Mouse (Mus musculus) embryonic facial prominence, embryonic 12.5 days (tissue): ENCODE data around the gene Lonp2. TPM values are rescaled to one million over a fixed set of nuclear protein-coding genes. Genes with fewer than 3 reads are reported as not detected.
A peak's percentile ranks its signal among the peaks of the same experiment; 100 is the strongest.

Experiments
- ATAC-seq: fragments of 200-750 bp; cut with Nextera tagmentation; 2 replicates; pipeline ENCODE4 v1.8.0; 2017; ENCODE audit not compliant: insufficient number of reproducible peaks, insufficient read depth, low FRiP score, low TSS enrichment
- H3K27ac ChIP-seq: fragments of 300-500 bp; sonication (generic); 2 replicates; pipeline ENCODE4 v1.5.1; 2016; ENCODE audit warnings: mild to moderate bottlenecking
- H3K27me3 ChIP-seq: fragments of 300-500 bp; sonication (generic); 2 replicates; pipeline ENCODE4 v1.6.1; 2016; ENCODE audit warnings: mild to moderate bottlenecking, moderate library complexity
- H3K36me3 ChIP-seq: fragments of 300-500 bp; sonication (generic); 2 replicates; pipeline ENCODE4 v1.6.1; 2016; ENCODE audit warnings: mild to moderate bottlenecking
- H3K4me1 ChIP-seq: fragments of 300-500 bp; sonication (generic); 2 replicates; pipeline ENCODE4 v1.6.1; 2016
- H3K4me2 ChIP-seq: fragments of 300-500 bp; sonication (generic); replicated peaks from 2 replicates; pipeline ENCODE4 v1.6.1; 2016; ENCODE audit warnings: mild to moderate bottlenecking, moderate library complexity
- H3K4me3 ChIP-seq: fragments of 300-500 bp; sonication (generic); 2 replicates; pipeline ENCODE4 v1.5.1; 2016; ENCODE audit warnings: mild to moderate bottlenecking
- H3K9ac ChIP-seq: fragments of 300-500 bp; sonication (generic); 2 replicates; pipeline ENCODE4 v1.6.1; 2016; ENCODE audit warnings: mild to moderate bottlenecking, moderate library complexity
- H3K9me3 ChIP-seq: fragments of 300-500 bp; sonication (generic); 2 replicates; pipeline ENCODE4 v1.6.1; 2016; ENCODE audit warnings: mild to moderate bottlenecking, moderate library complexity
- WGBS: fragments of 180-500 bp; shearing (Covaris S2); methylation state at CpG from one replicate; pipeline ENCODE4 v1.1.7; 2016; 5-methylcytosine and 5-hydroxymethylcytosine counted together
- polyA plus RNA-seq: library from polyadenylated mRNA; unstranded; fragments of >200 nt; fragmentation: Nextera tagmentation; extraction: Ambion mirVana; gene quantifications from 2 replicates; pipeline ENCODE4 v1.2.1, GENCODE M21; 2016

Lonp2 gene
- polyA plus RNA-seq, 1 experiment from 2014 or later, result 67.9 TPM

DNA sequence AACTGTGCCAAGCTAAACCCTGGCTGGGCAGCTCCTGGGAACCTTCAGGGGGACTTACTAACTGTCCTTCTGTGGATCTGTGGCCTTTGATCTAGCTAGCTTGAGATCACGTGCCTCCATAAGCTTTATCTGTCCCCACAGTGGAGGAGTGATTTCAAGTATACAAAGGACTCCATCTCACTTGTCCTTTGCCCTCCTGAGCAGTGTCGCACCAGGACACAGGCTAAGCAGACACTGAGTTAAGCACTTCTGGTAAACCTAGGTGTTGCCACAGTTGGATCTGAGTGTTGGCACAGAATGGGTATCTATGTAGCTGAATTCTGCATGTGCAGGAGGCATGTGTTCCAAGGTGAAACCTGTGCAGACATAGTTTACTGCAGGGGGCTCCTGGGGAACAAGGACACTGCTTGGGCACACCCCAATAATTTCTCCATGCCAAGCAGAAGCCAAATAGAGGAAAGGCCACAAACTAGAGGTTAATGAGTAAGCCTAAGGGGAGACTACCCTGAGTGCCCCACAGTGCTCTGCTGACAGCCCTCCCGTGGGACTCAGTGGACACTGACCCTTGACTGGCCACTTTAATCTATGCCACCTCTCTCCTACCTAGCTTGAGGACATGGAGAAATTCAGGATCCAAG, 29.6 kb upstream of the Lonp2 start:
- WGBS, result 83% methylated on average over 3 of the region's 3 CpGs

DNA sequence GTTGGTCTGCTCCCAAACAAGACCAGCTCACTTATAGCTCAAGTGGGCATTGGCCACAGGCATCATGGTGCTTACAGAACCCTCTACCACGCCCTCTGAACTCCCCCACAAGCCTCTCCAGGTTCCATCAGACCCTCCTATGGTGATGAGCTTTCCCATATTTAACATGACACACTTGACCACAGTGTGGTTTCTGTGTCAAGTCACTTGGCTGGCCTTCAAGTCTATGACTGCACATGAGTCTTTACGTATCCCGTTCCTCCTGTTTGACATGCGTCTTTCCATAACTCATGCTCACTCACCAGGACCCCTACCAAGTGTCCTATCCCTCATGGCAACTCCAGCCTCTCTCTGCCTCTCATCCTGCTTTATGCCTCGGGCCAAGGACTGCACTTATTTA, 28.2 kb upstream of the Lonp2 start:
- H3K27ac ChIP-seq, result no peak overlapping the region
- no peak overlapping the region for H3K4me3 ChIP-seq
- H3K4me2 ChIP-seq, result no peak overlapping the region
- no peaks in the 10 kb centered on the region for H3K27me3 ChIP-seq
- no peaks in the 10 kb centered on the region for H3K4me1 ChIP-seq
- H3K9me3 ChIP-seq, result no peaks in the 10 kb centered on the region
- WGBS, result 79% methylated on average over 5 of the region's 5 CpGs
- H3K36me3 ChIP-seq, result no peaks in the 10 kb centered on the region
- H3K9ac ChIP-seq, result no peak overlapping the region
- no peak for ATAC-seq

More for the DNA sequence above, 29.6 kb upstream of the Lonp2 start:
- Histone ChIP-seq H3K36me3 (no peaks in the 10 kb centered on the region), H3K27me3 (no peaks in the 10 kb centered on the region), H3K4me3 (no peak overlapping the region), H3K4me2 (no peak overlapping the region), H3K9ac (no peak overlapping the region), H3K9me3 (no peaks in the 10 kb centered on the region), H3K4me1 (no peaks in the 10 kb centered on the region), H3K27ac (no peak overlapping the region)
- no peak for ATAC-seq

DNA sequence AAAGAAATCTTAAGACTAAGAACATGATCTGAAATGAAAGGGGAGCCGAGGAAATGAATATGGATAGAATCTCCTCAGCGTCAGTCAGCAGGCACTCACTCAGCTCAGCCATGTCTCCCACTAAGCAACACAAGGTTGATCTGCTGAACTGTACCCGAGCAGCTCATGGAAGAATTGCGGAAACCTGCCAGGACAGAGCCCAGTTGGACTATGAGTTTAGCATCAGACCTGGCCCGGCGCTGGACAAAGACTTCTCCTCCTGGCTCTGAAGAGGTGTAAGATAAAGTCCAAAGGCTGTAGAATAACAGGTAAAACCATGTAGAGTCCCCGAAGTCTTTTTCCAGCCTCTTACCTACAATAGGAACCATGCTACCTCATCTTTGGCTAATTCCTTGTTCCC, 26.2 kb upstream of the Lonp2 start:
- Histone ChIP-seq H3K4me1 (no peaks in the 10 kb centered on the region), H3K9me3 (no peaks in the 10 kb centered on the region), H3K27me3 (no peaks in the 10 kb centered on the region), H3K4me2 (no peak overlapping the region), H3K36me3 (no peaks in the 10 kb centered on the region), H3K27ac (no peak overlapping the region), H3K9ac (no peak overlapping the region), H3K4me3 (no peak overlapping the region)
- 85% methylated on average over 7 of the region's 7 CpGs for WGBS
- ATAC-seq, result no peak

DNA sequence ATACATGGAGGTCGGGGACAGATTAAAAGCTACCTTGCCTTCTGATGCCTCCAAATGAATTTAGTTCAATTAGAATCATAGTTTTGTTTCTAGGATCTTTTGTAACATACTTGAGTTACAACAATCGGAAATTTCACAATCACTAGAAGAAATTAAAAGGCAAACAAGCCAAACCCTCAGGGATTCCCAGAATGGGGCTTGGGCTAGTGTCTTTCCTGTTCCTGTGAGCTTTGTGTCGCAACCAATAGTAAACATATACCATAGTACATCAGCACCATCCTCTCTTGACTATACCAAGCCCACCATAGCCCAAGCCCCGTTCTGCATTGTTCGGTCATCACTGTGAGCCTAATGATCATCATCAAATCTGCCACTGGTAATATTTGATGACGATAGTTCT, 24.5 kb upstream of the Lonp2 start:
- no peak overlapping the region for H3K4me3 ChIP-seq
- H3K27ac ChIP-seq, result no peak overlapping the region
- no peaks in the 10 kb centered on the region for H3K36me3 ChIP-seq
- no peak for ATAC-seq
- H3K9me3 ChIP-seq, result no peaks in the 10 kb centered on the region
- no peak overlapping the region for H3K9ac ChIP-seq
- WGBS, result 87% methylated on average over 6 of the region's 6 CpGs
- H3K4me1 ChIP-seq, result no peaks in the 10 kb centered on the region
- no peaks in the 10 kb centered on the region for H3K27me3 ChIP-seq
- H3K4me2 ChIP-seq, result no peak overlapping the region

DNA sequence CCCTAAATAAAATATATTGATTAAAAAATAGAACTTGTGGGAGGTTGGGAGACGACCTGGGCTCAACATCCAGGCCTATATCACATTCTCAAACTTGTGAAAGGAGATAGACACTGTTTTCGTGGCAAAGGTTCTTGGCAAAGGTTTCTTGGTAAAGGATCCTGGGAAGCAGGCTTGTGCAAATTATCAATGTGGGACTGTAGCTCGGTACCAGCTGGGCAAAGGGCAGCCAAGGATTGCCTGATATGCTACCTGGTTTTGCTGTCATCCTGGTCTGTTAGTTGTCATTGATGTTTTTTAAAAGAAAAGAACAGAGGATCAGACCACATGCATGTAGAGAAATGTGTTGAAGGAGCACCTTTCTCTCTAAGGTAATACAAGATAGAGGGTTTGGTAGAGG, 23.5 kb upstream of the Lonp2 start:
- 75% methylated on average over 3 of the region's 3 CpGs for WGBS
- no peaks in the 10 kb centered on the region for H3K27me3 ChIP-seq
- no peak overlapping the region for H3K27ac ChIP-seq
- no peaks in the 10 kb centered on the region for H3K36me3 ChIP-seq
- no peak overlapping the region for H3K9ac ChIP-seq
- H3K9me3 ChIP-seq, result no peaks in the 10 kb centered on the region
- H3K4me3 ChIP-seq, result no peak overlapping the region
- no peaks in the 10 kb centered on the region for H3K4me1 ChIP-seq
- no peak for ATAC-seq
- H3K4me2 ChIP-seq, result no peak overlapping the region

DNA sequence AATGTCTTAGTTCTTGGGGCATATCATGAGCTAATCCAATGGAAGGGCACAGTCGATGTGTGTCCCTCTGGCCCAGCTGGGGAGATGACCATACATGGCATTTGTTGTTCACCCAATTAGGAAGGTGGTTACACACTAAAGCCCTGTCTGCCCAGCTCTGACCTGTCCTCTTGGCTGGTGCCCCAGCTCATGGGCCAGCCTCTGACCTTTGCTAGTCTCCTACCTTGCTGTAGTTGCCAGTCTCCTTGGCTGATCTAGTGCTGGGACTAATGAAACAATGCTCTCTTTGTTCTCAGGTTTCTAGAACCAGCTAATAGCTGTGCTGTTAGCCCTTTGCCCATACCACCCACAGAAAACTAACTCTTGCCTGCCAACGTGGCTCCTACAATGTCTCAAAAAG, 20.7 kb upstream of the Lonp2 start:
- Histone ChIP-seq H3K36me3 (no peaks in the 10 kb centered on the region), H3K27me3 (no peaks in the 10 kb centered on the region), H3K4me1 (no peaks in the 10 kb centered on the region), H3K9me3 (no peaks in the 10 kb centered on the region), H3K9ac (no peak overlapping the region), H3K4me3 (no peak overlapping the region), H3K27ac (no peak overlapping the region), H3K4me2 (no peak overlapping the region)
- no peak for ATAC-seq
- WGBS, result 35% methylated on average over 2 of the region's 2 CpGs

DNA sequence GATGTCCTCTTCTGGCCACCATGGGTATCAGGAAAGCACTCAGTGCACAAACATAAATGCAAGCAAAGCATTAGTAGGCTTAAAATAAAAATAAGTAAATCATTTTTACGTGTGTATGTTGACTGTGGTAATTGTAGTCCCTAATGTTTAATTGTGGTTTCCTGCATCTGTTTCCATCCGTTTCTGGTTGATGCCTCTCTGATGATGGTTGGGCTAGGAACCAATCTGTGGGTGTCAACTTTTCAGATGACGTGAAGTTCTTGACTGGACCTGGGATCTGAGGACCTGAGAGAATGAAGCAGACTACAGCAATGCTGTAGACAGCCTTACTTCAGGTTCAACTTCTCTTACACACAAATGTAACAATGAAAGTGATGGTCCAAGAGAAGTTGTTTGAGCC, 19.2 kb upstream of the Lonp2 start:
- H3K4me2 ChIP-seq, result no peak overlapping the region
- ATAC-seq, result no peak
- H3K27ac ChIP-seq, result no peak overlapping the region
- H3K4me1 ChIP-seq, result no peaks in the 10 kb centered on the region
- H3K4me3 ChIP-seq, result no peak overlapping the region
- H3K27me3 ChIP-seq, result no peaks in the 10 kb centered on the region
- no peaks in the 10 kb centered on the region for H3K36me3 ChIP-seq
- H3K9me3 ChIP-seq, result no peaks in the 10 kb centered on the region
- WGBS, result 77% methylated on average over 3 of the region's 3 CpGs
- no peak overlapping the region for H3K9ac ChIP-seq

DNA sequence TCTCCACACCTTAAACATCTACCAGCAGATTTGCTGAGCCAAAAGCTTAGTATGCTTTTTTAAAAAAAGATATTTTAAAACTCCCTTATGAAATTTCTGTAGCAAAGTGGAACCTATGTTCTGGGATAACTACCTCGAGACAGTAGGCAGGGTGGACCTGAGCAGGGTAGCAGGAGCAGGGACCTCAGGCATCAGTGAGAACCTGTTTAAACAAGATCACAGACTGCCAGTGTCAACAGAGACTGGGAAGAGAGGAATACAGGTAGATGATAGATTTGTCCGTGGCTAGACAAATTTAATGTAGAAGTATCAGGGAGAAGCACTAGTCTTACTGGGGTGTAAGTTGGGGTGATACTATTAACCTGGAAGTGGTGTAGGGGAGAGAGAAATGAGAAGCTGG, 10.0 kb upstream of the Lonp2 start:
- no peak overlapping the region for H3K4me2 ChIP-seq
- H3K36me3 ChIP-seq, result no peaks in the 10 kb centered on the region
- H3K9me3 ChIP-seq, result no peaks in the 10 kb centered on the region
- no peaks in the 10 kb centered on the region for H3K27me3 ChIP-seq
- H3K4me3 ChIP-seq, result no peak overlapping the region
- H3K9ac ChIP-seq, result no peak overlapping the region
- no peak overlapping the region for H3K27ac ChIP-seq
- WGBS, result 64% methylated on average over 2 of the region's 2 CpGs
- H3K4me1 ChIP-seq, result no peaks in the 10 kb centered on the region
- ATAC-seq, result no peak

DNA sequence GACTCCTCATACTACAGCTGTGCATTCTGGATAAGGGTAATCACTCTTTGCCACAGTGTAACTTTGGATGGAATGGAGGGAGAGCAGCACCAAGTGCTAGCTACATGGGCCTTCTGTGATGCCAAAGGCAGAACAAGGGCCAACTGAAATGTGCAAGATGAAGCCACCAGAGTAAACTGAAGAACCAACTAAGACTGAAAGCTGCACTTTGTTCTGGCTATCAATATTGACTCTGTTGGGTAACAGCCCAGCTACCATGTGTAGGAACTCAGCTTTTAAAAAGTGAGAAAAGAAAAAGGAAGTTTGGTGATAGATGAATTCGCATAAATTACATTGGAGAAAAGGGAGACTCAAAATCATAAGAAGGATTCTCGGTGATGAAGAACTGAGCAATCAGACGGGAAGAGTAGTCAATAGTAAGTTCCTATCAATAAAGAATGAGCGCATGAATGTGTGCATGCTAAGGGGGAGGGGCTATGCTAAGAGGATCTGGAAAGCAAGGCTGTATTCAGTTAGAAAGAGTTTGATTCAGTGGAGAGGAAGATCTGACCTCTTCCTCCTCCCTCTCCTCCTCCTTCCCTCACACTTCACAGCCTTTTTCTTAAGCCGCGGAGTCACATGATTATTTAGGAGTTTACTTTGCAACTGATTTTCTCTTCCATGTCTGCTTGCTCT, 8.6 kb upstream of the Lonp2 start:
- WGBS, result 90% methylated on average over 6 of the region's 6 CpGs
- no peak overlapping the region for H3K4me3 ChIP-seq
- H3K9me3 ChIP-seq, result no peaks in the 10 kb centered on the region
- no peak for ATAC-seq
- H3K4me2 ChIP-seq, result no peak overlapping the region
- H3K36me3 ChIP-seq, result no peaks in the 10 kb centered on the region
- no peak overlapping the region for H3K27ac ChIP-seq
- no peaks in the 10 kb centered on the region for H3K4me1 ChIP-seq
- H3K27me3 ChIP-seq, result no peaks in the 10 kb centered on the region
- H3K9ac ChIP-seq, result no peak overlapping the region

DNA sequence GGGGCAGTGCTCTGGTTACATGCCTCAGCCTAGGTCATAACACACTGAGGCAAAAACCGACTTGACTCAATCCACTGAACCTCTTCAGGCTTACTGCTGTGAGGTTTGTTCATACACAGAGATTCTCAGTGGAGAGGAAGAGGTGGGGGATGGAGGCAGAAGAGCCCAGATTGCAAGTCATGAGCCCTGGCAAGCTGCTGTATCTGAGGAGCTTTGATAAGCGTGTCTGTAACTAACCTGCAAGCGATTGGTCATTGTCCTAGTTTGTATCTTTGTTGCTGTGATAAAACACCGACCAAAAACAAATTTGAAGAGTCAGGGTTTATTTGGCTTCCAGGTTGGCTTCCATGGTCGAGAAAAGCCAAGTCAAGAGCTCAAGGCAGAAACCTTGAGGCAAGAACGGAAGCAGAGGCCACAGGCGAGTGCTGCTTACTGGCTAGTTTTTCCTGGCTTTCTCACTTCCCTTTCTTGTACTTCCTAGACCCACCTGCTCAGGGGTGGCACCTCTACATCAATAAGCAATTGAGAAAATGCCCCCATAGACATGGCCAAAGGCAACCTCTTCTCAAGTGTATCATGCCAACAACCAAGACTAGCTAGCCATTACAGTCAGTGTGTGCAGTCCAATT, 6.0 kb upstream of the Lonp2 start:
- H3K4me3 ChIP-seq, result no peak overlapping the region
- H3K4me2 ChIP-seq, result no peak overlapping the region
- no peak overlapping the region for H3K27ac ChIP-seq
- WGBS, result 73% methylated on average over 7 of the region's 7 CpGs
- no peaks in the 10 kb centered on the region for H3K4me1 ChIP-seq
- H3K9ac ChIP-seq, result no peak overlapping the region
- no peaks in the 10 kb centered on the region for H3K36me3 ChIP-seq
- no peaks in the 10 kb centered on the region for H3K27me3 ChIP-seq
- ATAC-seq, result no peak
- H3K9me3 ChIP-seq, result no peaks in the 10 kb centered on the region

DNA sequence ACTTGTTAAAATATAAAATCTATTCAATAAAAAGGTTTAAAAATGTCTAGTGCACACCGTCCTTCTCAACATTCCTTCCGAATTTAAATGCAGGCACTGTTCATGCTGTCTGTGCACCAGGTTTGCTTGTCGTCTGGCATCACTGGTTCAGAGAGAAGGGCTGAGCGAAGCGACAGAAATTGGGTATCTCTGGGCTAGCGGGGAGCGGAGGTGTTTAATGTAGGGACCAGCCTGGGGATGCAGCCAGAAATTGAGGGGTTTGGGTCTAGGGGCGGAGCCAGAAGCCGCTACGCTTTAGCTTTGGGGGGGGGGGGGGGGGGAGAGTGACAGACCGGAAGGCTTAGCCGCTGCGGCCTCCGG, 312 bp upstream of the Lonp2 start:
- 5% methylated on average over 10 of the region's 14 CpGs for WGBS

DNA sequence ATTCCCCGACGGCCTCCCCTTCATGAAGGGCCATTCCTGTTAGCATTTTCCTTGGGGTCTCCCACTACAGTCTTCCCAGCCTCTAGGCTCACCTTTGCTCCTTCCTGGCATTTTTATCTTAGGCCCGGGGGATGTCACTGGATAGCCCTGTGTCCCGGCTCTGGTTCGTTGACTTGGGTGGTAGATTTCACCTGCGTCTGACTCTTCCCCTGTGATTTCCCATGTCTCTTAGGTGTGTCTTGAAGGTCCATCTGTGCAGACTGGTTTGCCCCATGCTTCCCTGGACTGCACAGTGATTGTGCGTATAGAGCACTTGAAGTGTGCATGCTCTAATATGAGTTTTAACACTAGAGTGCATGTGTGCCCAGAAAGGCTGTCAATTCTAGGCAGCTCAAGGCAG, 1.1 kb downstream of the Lonp2 start:
- Histone ChIP-seq H3K4me3 (peak overlapping the region; percentile 88), H3K9ac (peak overlapping the region; percentile 72), H3K9me3 (no peaks in the 10 kb centered on the region), H3K27me3 (no peaks in the 10 kb centered on the region), H3K4me1 (peaks cover 7% of the 10 kb centered on the region), H3K4me2 (peak overlapping the region; percentile 80), H3K27ac (no peak overlapping the region), H3K36me3 (no peaks in the 10 kb centered on the region)
- ATAC-seq, result no peak
- WGBS, result 45% methylated on average over 7 of the region's 7 CpGs

More for the DNA sequence above, 312 bp upstream of the Lonp2 start:
- Histone ChIP-seq H3K36me3 (no peaks in the 10 kb centered on the region), H3K9me3 (no peaks in the 10 kb centered on the region), H3K4me2 (peak overlapping the region; percentile 80), H3K27me3 (no peaks in the 10 kb centered on the region), H3K27ac (peak overlapping the region; percentile 74), H3K9ac (peak overlapping the region; percentile 50), H3K4me3 (peak overlapping the region; percentile 88), H3K4me1 (peaks cover 7% of the 10 kb centered on the region)
- ATAC-seq, result no peak
